Mouse (Mus musculus) megakaryocyte, embryonic 14.5 days (primary cell): Measurements from ENCODE around the gene Siae. TPM values are rescaled to one million over a fixed set of nuclear protein-coding genes. Genes with fewer than 3 reads are reported as not detected.

Experiments used
- H3K27me3 ChIP-seq: replicated peaks from 2 replicates; pipeline ENCODE3; 2012; ENCODE audit warnings: inconsistent platforms
- H3K36me3 ChIP-seq: replicated peaks from 2 replicates; pipeline ENCODE3; 2012; ENCODE audit warnings: low read length, inconsistent platforms, mixed read lengths
- H3K4me1 ChIP-seq: 2 replicates; pipeline ENCODE4 v1.6.1; 2012; ENCODE audit warnings: inconsistent platforms
- H3K4me3 ChIP-seq: replicated peaks from 2 replicates; pipeline ENCODE3; 2012; ENCODE audit warnings: moderate library complexity, mild to moderate bottlenecking, inconsistent platforms
- H3K9me3 ChIP-seq: 2 replicates; pipeline ENCODE4 v1.6.1; 2012; ENCODE audit warnings: inconsistent platforms
- FLI1 ChIP-seq: IDR thresholded peaks from 2 replicates; pipeline ENCODE4 v1.6.1; 2012; ENCODE audit warnings: low read length, inconsistent platforms, mixed read lengths
- GATA1 ChIP-seq: IDR thresholded peaks from 3 replicates; pipeline ENCODE4 v1.6.1; 2012; ENCODE audit warnings: mixed read lengths, low read length, inconsistent platforms, borderline replicate concordance
- polyA plus RNA-seq: library from polyadenylated mRNA; stranded (reverse); fragments of >175 nt; gene quantifications from 2 replicates; pipeline ENCODE4 v1.2.3, GENCODE M21; 2012; ENCODE audit warnings: low replicate concordance; ENCODE audit not compliant: insufficient read depth

Siae gene
- 0.40 TPM in 1 of 2 replicates, not detected in the other for polyA plus RNA-seq

DNA sequence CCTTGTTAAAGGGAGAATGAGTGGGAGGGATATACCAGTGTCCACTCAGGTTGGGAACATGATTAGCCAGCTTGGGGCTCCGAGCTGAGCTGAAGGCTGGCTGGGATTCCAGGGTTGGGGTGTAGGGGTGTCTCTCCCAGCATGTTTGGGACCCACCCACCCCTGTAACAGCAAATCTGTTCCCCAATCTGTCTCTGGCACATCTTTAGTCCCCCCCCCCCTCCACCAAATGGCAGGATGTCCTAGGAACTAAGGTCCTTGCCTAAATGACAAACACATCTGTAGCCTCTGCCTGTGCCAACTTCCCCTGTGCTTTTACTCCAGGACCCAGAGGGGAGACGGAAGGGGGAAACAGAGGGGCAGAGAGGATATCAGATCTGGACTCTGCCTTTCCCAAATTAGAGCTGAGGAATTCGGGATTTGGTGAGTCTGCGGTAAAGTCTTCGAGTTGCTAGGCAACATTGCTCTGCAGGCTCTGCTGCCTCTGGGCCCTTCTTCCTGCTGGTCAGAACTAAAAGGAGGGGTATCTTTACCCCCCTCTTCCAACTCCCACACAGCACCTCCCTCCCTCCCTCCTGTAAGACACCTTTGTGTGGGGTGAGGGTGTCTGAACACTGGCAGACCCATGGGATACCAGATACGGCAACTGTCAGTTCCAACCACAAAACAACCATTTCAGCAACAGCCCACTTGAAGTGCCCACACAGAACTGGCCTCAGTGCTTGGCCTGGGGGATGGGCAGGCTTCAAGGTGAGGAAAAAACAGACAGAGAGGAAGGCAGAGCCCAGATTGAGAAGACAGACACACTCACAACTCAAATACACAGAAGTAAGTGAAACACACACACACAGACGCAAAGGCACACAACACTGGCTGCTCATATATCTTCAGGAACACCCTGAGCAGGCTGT is at the start of gene Siae:
Siae (plus strand) TSS at position 861 of the 911 bp plus-strand sequence.
- Histone ChIP-seq H3K9me3 (no peaks in the 10 kb centered on the region), H3K36me3 (peaks cover 26% of the 10 kb centered on the region), H3K4me1 (peaks cover 89% of the 10 kb centered on the region), H3K4me3 (peak within 1 kb of the TSS; percentile 79), H3K27me3 (no peaks in the 10 kb centered on the region)
- TF ChIP-seq GATA1 (no peak), FLI1 (no peak)

DNA sequence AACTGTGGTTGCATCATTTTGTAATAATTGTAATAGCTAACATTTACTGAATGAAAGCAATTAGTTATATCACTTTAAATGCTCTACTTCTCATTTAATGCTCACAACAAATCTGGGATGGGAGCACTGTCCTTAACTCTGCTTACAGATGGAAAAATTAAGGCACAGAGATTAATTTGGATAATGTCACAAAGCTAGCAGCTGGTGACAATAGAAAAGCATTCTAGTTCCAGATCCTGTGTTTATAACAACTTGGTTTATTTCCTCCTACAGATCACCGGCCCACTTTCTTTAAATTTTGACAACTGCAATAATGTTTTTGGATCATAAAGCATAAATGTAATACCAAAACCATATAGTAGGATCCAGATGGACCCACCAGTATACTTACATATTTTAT is 49.5 kb upstream of the Siae start:
- peaks cover 9% of the 10 kb centered on the region for H3K36me3 ChIP-seq
- no peak for TF ChIP-seq GATA1
- no peak for TF ChIP-seq FLI1
- H3K27me3 ChIP-seq: no peaks in the 10 kb centered on the region
- H3K4me1 ChIP-seq: peaks cover 8% of the 10 kb centered on the region
- no peak overlapping the region for H3K4me3 ChIP-seq
- no peaks in the 10 kb centered on the region; the same call in 1 of the 2 replicates for H3K9me3 ChIP-seq

DNA sequence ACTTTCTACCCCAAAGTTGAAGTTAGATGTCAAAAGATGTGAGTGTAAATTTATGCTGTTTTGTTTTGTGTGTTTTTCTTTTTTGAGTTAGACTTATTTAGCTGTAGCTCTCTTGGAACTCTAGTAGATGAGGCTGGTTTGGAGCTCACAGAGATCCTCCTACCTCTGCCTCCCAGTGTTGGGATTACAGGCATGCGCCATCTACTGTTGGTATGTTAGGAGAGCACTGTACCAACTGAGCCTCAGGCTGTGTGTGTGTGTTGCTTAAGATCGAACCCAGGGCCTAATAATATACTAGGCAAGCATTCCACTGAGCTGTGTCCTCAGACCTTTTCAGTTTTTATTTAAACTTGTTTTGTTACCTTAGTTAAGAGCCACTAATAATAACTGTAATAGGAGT is 43.4 kb upstream of the Siae start:
- Histone ChIP-seq H3K4me1 (peaks cover 26% of the 10 kb centered on the region), H3K27me3 (no peaks in the 10 kb centered on the region), H3K4me3 (no peak overlapping the region), H3K9me3 (no peaks in the 10 kb centered on the region; the same call in 1 of the 2 replicates), H3K36me3 (peaks cover 11% of the 10 kb centered on the region)
- TF ChIP-seq FLI1: no peak
- TF ChIP-seq GATA1: no peak

DNA sequence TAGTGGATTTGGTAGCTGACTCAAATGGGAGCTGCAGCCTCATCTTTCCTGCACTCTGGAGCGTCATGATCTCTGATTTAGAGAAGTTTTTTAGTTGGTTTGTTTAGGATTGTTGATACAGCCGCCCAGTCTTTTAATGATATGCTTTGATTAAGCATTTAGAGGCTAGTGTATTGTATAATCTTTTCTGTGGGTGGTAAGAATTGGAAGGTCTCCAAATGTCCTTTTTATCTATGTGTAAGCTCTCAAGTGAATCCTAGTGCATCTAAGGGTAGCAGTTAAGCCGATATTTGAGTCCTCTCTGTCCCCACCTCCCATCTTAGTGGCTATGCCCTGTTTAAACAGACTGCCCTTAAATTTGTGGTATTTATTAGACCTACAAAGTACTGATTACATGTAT is 41.0 kb upstream of the Siae start:
- no peak overlapping the region for H3K4me3 ChIP-seq
- no peak for TF ChIP-seq FLI1
- TF ChIP-seq GATA1: no peak
- peaks cover 34% of the 10 kb centered on the region for H3K4me1 ChIP-seq
- no peaks in the 10 kb centered on the region for H3K27me3 ChIP-seq
- peaks cover 16% of the 10 kb centered on the region for H3K36me3 ChIP-seq
- no peaks in the 10 kb centered on the region; the same call in 1 of the 2 replicates for H3K9me3 ChIP-seq

DNA sequence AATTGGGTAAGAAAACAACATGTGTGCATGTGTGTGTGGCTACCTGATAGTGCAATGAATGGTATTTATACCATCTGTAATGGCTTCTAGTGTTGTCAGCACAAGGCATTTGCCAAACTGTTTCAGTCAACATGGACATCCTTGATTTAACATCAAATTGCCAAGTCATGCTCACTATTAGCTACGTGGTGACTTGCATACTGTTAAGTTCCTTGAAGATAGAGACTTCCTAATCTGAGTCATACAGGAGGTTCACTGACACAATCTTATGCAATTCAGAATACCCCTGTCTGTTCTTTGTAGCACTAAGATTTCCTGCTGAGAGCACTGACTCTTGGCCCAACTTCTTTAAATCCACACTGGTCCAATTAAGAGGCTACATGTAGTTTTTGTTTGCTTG is 38.0 kb upstream of the Siae start:
- Histone ChIP-seq H3K4me3 (peak overlapping the region; percentile 14), H3K4me1 (peaks cover 34% of the 10 kb centered on the region), H3K9me3 (no peaks in the 10 kb centered on the region), H3K36me3 (peaks cover 39% of the 10 kb centered on the region), H3K27me3 (no peaks in the 10 kb centered on the region)
- TF ChIP-seq FLI1: no peak
- peak; percentile 52; the same call in 1 of the 3 replicates for TF ChIP-seq GATA1

DNA sequence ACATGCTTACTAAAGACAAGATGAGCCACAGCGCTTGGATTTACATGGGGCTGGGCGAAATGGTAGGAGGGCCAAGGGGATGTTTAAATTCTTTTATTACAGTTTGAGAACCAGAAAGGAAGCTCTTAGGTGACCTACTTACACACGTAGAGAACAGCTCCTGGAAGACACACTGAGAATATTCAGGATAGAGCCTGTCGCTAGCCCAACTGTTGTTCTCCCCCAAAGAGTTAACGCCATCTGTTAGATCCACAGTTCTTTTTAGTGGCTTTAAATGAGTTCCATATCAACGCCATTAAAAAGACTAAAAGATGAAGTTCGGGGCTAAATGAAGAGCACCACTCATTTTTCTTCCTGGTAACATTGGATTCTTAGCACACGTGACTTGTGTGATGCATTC is 36.5 kb upstream of the Siae start:
- Histone ChIP-seq H3K9me3 (no peaks in the 10 kb centered on the region), H3K27me3 (no peaks in the 10 kb centered on the region), H3K4me1 (peaks cover 31% of the 10 kb centered on the region), H3K36me3 (peaks cover 46% of the 10 kb centered on the region), H3K4me3 (no peak overlapping the region)
- no peak for TF ChIP-seq FLI1
- TF ChIP-seq GATA1: no peak

DNA sequence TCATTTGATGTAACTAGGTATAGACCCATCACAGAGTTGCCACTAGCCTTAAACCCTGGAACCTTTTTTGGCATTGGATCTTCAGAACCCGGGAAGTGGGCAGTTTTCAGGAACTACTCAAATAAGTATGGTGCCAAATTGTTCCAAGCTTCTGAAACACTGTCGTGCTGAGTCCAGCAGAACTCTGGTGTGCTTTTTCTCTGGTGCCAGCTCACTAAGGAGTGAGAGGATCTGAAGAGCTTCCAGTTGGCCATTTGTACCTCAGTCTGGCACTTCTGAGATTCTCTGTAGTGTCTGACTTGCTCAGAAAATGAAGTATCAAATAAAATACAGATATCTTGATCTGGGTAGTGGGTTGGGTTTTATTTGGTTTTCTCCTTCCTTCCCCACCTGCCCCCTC is 35.5 kb upstream of the Siae start:
- H3K9me3 ChIP-seq: no peaks in the 10 kb centered on the region
- no peaks in the 10 kb centered on the region for H3K27me3 ChIP-seq
- H3K4me3 ChIP-seq: no peak overlapping the region
- H3K36me3 ChIP-seq: peaks cover 53% of the 10 kb centered on the region
- no peak for TF ChIP-seq FLI1
- no peak for TF ChIP-seq GATA1
- H3K4me1 ChIP-seq: peaks cover 30% of the 10 kb centered on the region

DNA sequence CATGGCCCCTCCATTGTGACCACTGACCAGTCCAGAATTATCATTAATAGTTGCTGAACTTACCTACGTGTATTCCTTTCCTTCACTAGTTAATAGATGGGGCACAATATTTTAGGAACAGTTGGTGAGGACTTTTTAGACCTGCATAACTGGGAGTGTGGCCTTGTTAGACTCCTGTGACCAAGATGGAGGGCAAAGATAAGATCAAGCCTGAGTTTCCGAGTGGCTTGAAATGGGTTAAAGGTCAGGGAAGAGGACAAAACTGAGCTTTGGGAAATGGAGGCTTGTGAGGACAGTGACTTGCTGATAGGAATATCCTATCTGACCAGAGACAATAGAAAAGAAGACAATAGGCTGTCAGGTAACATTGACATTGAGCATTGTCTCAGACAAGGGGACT is 30.0 kb upstream of the Siae start:
- Histone ChIP-seq H3K9me3 (no peaks in the 10 kb centered on the region), H3K27me3 (peaks cover 3% of the 10 kb centered on the region), H3K4me3 (no peak overlapping the region), H3K4me1 (peaks cover 42% of the 10 kb centered on the region), H3K36me3 (peaks cover 55% of the 10 kb centered on the region)
- no peak for TF ChIP-seq FLI1
- TF ChIP-seq GATA1: no peak

DNA sequence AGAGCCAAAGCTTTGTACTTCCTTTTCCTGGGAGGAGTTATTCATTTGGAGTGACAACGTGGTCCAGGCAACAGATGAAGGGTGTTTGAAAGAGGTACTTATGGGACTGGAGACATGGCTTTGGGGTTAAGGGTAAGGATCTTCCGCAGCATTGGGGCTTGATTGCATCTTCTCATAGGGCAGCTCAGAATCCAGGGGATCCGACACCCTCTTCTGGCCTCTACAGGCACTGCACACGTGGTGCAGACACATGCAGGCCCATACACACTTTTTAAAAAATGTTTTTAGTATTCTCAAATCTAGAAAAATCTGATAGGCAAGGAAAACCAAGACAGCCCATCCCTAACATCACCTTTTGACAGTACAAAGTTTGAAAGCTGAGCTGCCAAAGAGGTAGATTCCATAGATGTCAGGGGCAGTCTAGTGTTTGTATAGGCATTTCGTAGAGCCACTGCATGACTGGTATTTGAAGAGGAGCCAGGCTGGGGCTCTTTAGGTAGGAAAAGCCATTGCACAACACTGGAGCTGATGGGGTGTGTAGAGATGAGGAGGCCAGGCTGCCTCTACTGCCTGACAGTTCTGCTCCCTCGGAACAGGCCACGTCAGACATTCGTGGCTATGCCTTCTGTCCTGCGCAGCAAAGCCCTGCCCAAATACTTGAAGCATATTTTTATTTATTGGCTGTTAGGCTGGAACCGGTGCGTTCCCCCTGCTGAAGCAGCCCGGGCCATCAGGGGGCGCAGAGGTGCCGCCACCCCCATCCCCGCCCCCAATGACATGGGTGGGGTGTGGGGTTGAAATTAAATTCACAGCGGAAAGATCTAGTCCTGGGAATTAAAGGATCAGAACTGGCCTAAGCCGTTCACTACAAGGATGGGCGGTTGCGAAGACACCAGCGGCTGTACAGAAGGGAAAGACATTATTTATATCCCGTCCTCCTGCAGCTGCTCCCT is 28.8 kb upstream of the Siae start:
- H3K27me3 ChIP-seq: peaks cover 3% of the 10 kb centered on the region

More for the DNA sequence above, 28.8 kb upstream of the Siae start:
- H3K4me3 ChIP-seq: peak overlapping the region; percentile 91
- no peak for TF ChIP-seq GATA1
- no peak for TF ChIP-seq FLI1
- peaks cover 55% of the 10 kb centered on the region for H3K4me1 ChIP-seq
- H3K36me3 ChIP-seq: peaks cover 49% of the 10 kb centered on the region
- no peaks in the 10 kb centered on the region for H3K9me3 ChIP-seq
